Mouse (Mus musculus) ES-CJ7 (cell line): Measurements from ENCODE around the gene Dgkd.

Experiments
- DNase-seq: peaks from one replicate; pipeline ENCODE4 v3.0.0; 2011; ENCODE audit warnings: low read depth, low spot score

The Dgkd gene

DNA sequence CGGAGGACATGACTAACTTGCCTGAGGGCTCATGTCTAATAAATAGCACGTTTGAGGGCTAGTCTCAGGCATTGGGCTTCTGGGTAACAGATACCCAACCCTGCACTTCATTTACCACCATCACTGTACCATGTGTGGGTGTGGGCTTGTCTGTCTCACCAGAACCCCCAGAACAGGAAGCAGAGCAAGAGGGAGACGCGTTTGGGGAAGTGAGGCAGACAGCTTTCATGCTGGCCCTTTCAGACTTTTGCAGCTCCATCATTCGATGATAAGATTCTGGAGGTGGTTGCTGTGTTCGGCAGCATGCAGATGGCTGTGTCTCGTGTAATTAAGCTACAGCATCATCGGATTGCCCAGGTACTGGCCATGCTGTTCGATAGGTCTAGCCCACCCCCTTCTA lies 82.0 kb downstream of the Dgkd start:
- no peak for DNase-seq

DNA sequence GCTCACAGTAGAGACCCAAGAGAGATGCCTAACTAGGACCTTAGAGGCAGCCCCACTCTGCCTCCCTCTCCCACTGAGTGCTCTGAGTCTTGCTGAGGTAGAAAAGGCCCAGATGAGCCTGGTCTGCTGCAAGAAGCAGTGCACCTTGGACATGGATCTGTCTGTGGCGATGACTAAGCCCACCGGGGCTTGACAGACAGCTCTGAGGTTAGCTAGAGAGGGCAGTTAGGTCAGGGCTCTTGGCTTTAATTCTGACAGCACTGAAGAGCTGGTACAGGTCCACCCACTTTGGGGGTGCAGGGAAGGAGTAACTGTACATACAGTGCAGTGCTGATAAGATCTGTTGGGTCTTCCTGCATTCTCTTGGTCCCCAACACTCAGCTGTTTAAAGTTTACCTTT lies 82.5 kb downstream of the Dgkd start:
- no peak for DNase-seq

DNA sequence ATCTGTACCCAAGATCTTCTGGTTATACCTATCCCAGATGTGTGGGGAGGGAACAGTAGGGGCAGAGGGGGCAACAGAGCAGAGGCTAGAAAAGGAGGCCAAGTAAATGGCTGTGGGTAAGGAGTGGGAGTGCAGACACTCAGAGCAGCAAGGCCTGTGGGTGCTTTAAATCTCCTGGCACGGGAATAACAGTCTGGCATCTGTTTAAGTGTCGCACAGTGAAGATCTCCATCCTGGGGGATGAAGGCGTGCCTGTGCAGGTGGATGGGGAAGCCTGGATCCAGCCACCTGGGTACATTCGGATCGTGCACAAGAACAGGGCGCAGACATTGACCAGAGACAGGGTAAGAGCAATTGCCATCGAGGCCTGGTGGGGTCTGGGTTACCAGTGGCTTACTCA lies 83.0 kb downstream of the Dgkd start:
- DNase-seq, result no peak

DNA sequence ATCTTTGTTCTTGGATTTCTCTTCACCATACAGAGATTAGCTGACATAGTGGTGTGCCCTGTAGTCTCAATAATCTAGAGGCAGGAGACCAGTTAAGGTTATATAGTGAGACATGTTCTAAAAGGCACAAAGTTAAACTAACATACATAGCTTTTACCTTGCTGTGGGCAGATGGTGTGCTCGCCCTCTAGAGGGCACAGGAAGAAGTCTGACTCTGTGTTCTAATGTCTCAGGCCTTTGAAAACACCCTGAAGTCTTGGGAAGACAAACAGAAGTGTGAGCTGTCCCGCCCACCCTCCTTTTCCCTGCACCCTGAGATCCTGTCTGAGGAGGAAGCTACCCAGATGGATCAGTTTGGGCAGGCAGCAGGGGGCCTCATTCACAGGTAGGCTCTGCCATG lies 83.4 kb downstream of the Dgkd start:
- DNase-seq, result peak; percentile 59

DNA sequence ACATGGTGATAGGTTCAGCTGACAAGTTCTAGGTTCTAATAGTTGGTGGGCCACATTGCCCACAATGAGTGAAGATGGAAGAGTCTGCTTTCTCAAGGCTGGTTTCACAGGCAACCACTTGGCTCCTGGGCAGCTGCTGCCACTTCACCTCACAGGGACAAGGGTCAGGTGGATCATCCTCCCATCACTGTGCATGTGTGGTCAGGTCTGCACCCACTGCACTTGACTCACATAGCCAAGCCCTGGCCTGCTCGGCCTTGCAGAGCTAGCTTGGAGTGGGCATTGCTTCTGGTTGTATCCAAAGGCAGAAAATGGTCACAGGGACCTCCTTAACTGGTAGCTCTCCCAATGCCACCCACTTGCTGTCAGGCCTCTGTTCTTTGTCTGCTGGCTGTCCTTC lies 88.7 kb downstream of the Dgkd start:
- DNase-seq, result no peak

DNA sequence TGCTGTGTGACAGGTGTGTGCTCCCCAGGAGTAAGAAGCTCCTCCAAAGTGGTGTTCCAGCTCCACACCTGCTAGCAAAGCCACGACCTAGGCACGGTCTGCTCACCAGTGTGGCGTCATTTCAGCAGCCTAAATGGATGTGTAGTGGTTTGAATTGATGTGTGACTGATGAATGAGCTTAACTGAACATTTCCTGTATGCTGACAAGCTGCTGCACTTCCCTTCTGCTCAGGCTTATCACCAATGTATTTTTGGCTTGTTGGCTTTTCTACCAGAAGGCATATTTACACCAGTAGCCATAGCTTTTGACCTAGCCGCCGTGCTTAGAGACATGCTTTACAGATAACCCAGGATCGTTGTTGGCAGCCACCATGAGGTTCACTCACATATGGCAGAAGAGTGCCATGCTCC lies 94.6 kb downstream of the Dgkd start:
- no peak for DNase-seq

DNA sequence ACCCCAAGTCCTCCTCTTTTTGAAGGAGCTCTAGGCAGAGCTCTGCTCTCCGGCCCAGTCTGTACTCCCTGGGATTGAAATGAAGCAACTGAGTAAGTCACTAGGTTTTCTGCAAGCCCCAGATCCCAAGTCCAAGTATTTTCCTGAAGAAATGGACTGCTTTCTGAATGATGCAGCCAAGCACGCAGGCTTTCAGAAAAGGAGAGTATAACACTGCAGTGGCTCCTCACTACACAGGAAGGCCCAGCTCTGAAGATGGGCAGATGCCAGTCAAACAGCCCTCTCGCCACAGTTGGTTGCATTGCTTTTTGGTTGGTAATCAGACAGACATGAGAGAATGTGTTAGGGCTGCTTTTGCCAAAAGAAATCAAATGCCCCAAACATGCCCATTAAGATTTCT lies 98.6 kb downstream of the Dgkd start:
- DNase-seq, result no peak

DNA sequence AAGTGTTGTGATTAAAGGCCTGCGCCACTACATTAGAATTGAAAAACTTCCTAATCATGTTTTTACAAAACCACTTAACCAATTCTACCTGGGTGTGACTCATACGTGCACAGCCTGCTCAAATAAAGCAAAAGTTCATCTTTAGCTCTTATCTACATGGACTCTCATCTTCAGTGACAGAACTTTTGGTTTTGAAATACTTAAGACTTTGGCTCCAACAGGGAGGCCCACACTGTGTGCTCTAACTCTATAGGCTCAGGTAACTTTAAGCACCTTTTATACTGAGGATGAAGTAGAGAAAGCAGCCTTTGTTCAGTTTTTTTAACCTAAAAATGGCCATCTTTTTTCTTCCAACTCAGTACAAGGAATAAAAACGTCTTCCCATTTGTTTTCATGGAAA lies 100.0 kb downstream of the Dgkd start:
- DNase-seq, result no peak

DNA sequence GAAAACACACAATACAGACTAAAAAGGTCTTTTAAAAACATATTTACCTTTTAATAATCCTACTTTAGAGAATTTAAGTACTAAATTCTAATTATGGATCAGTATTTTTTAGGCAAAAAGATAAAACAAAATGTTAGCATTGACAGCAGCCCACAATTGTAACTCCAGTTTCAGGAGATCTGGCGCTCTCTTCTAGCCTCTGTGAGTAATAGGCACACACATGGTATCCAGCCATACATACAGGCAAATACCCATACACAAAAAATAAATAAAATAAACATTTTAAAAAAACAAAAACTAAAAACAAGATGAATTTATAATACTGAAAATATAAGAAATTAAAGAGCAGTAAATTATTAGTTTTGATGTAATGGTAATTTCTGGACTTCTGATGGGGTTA lies 105.8 kb downstream of the Dgkd start:
- DNase-seq, result no peak

DNA sequence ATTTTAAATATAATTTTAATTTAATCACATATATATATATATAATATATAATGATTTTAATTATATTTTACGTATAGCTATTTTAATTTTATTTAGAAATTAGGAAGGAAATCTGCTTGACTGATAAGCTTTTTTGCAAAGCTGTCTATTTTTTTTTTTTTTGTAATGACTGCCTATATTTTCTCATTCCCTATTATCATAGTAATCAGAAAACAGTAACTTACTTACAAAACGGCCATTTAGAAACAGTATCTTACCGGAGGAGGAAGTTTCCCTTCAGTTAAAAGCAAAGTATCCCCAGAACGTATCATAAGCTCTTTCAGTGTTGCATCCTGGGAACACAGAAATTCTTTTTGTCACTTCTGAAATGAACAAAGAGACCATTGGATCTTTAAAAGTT lies 106.4 kb downstream of the Dgkd start:
- no peak for DNase-seq

DNA sequence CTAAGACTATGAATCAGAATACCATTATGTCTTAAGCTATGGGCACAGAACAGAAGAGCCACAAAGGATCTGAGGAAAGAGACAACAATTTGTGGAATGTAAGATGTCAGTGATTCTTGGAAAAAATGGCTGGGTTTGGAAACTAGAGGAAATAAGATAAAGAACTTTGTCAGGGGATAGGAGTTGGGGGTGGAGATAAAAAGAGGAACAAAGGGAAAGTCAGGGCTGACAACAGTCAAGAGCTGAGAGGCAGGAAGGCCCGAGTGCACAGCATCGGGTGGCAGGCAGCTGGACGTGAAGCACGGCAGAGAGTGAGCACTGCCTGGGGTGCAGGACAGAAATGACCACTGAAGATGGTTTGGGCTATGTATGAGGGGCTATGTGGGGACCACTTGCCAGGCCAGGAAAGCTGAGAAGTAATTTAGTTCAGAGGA lies 106.9 kb downstream of the Dgkd start:
- DNase-seq, result no peak

DNA sequence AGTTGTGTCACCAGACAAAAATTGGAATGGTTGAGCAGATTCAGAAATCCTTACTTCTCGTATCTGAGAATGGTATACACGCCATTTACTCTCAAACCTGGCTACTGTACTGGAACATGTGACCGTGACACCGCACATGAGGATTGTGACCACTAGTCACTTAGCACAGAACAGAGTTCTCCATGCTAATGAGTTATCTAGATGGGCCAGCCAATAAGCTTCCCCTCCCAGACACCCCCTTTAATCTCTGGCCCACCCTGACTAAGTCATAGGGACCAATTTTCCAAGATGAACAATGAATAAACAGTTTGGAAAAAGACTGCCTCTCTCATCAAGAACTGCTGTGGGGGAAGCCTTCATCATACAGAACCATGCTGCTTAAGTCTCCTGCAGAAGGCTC lies 107.7 kb downstream of the Dgkd start:
- DNase-seq, result no peak

DNA sequence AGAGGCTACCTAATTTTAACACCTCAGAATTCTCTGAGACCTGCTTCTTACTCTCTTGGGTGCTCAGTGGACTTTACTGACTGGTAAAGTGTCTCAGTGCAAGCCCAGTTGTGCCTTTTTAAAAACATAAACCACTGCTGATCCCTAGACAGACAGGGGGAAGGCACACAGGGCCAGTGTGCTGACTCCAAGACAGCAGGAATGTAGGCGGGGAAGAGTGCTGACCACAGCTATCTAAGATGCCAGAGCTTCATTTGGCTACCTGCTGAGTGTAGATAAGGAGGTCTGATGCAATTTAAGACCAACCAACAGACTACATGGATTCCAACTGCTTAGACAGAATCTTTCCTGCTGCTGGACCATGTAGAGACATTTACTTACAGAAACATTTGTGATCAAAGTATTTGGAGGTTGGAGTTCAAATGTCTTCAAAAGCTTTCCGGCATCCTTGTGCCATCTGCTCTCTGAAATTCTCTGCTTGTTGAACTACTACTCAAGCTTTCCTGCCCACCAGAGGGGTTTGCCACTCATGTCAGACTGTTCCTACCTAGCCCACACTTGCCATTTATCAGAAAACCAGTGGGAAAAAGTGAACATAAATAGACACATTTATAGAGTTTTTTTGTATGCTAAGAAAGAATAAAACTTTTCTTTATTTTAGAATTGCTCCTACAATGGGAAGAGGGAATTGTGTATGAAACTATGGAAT lies 108.5 kb downstream of the Dgkd start:
- DNase-seq, result no peak

DNA sequence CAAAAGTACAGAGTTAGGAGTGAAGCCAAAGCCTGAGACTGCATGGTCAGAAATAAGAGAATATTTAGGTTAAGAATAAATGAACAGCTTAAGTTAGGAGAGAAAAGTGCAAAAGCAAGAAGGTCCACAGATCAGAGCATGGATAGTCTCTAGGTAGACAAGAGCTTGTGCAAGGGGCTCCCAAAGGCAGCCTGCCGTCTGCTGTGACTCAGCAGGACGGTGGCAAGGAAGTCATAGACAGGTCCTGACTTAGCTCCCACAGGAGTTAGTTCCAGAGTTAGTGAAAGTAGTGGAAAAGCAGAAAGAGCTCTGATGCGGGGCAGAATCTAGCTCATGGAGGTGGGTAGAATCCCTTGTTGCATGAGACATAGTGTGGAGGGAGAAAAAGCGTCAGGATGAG lies 117.3 kb downstream of the Dgkd start:
- no peak for DNase-seq

DNA sequence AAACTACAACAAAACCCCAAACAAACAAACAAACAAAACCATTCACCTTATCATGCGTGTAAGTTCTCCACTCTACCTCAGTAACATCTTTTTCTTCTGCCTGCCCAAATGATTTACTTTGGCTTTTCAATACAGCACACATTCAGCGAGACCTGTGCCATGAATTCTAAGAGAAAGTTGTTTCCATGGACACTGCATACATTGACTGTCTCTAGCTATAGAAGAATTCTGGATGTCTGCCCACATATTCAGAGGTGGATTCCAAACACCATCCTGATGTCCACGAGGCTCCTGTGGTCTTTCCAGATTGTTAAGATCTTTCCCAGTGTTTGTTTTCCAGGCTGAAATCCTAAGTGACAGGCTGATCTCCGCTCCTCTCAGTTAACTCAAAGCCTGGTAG lies 129.2 kb downstream of the Dgkd start:
- no peak for DNase-seq

DNA sequence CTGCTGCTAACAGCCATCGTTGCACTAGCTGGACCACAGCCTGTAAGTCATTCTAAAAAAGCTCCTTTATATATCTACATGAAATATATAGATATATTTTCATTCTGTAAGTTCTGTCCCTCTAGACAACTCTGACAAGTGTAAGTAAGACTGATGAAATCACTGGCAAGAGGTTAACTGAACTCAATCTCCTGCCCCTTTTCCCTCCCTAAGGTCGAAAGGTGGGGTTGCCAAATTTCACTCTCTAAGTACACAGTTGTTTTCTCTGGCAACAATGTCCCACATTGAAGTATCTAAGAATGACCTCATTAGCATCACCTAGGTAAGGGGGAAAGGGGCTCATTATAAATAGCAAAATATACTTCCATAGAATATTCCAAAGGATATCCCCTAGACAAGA lies 139.6 kb downstream of the Dgkd start:
- no peak for DNase-seq
